ENCODE assay signal across 26 mouse cellular contexts in genomic region chr10:121367780-121368179, GRCm38 (mm10). TPM values are rescaled to one million over a fixed set of nuclear protein-coding genes. Genes with fewer than 3 reads are reported as not detected.
DNase-seq lines count a peak whose midpoint lies in the region; ATAC-seq lines count a peak whose summit lies in the region.
"Had no signal": no experiment of that assay in that cellular context is flagged by ENCODE, and none has a peak within 500 bp of the region (broad histone marks: within the 10 kb centered on the region; RNA-seq: fewer than 3 reads in every experiment).

No protein-coding gene starts in this region.

- no peaks in the 10 kb centered on the region for H3K9me3 ChIP-seq in embryonic facial prominence, embryonic 13.5 days
- H3K9me3 ChIP-seq in embryonic facial prominence, embryonic 10.5 days: 0 out of 2 replicates have a peak, but pooled peaks cover 3% of the 10 kb centered on the region
- H3K9me3 ChIP-seq in kidney, embryonic 15.5 days (replicated peaks): no peaks in the 10 kb centered on the region
- H3K9me3 ChIP-seq: forebrain, embryonic 13.5 days; heart, embryonic 13.5 days had no signal

- H3K36me3 ChIP-seq in embryonic facial prominence, embryonic 13.5 days: peaks cover 31% of the 10 kb centered on the region
- peaks cover 46% of the 10 kb centered on the region for H3K36me3 ChIP-seq in embryonic facial prominence, embryonic 10.5 days (replicated peaks)
- peaks cover 27% of the 10 kb centered on the region for H3K36me3 ChIP-seq in kidney, embryonic 15.5 days

- H3K27ac ChIP-seq in embryonic facial prominence, embryonic 13.5 days: no peak overlapping the region
- no peak overlapping the region for H3K27ac ChIP-seq in embryonic facial prominence, embryonic 10.5 days (replicated peaks)
- H3K27ac ChIP-seq in kidney, embryonic 15.5 days: no peak overlapping the region
- H3K27ac ChIP-seq: forebrain, embryonic 13.5 days; gastrocnemius, adult 2 months; heart, embryonic 13.5 days; hindbrain, embryonic 14.5 days; hindbrain, postnatal 0 days had no signal

- H3K4me1 ChIP-seq in embryonic facial prominence, embryonic 13.5 days: peaks cover 34% of the 10 kb centered on the region
- peaks cover 27% of the 10 kb centered on the region for H3K4me1 ChIP-seq in embryonic facial prominence, embryonic 10.5 days
- peaks cover 28% of the 10 kb centered on the region for H3K4me1 ChIP-seq in kidney, embryonic 15.5 days

- peak overlapping the region; percentile 93; the same call in 1 of the 2 replicates for H3K4me2 ChIP-seq in embryonic facial prominence, embryonic 13.5 days
- H3K4me2 ChIP-seq in kidney, embryonic 15.5 days: no peak overlapping the region
- H3K4me2 ChIP-seq: forebrain, embryonic 13.5 days; heart, embryonic 13.5 days; hindbrain, embryonic 14.5 days had no signal

- H3K27me3 ChIP-seq in embryonic facial prominence, embryonic 13.5 days: no peaks in the 10 kb centered on the region
- no peaks in the 10 kb centered on the region for H3K27me3 ChIP-seq in embryonic facial prominence, embryonic 10.5 days (replicated peaks; ENCODE audit: low read depth, poor library complexity, severe bottlenecking)
- no peaks in the 10 kb centered on the region for H3K27me3 ChIP-seq in kidney, embryonic 15.5 days
- H3K27me3 ChIP-seq: forebrain, embryonic 13.5 days; heart, embryonic 13.5 days; Patski had no signal

- no peak for DNase-seq in embryonic facial prominence, embryonic 10.5 days (ENCODE audit: low spot score)
- DNase-seq in kidney, adult 11 months: peak; percentile 25
- peak; percentile 30 to 54 for DNase-seq in kidney, postnatal 36 days
- DNase-seq in kidney, postnatal 10 days: no peak
- DNase-seq in adrenal gland, adult (ENCODE audit: inconsistent age in 2 of 2, low spot score in 1 of 2): no peak
- DNase-seq: adrenal gland, adult 2 months; adrenal gland, postnatal 14 days; cerebellum, adult 11 months; cerebellum, adult 2 months; cerebellum, adult 9-11 months; cerebellum, postnatal 25 days; forebrain, postnatal 0 days; gastrocnemius, adult 2 months; gastrocnemius, postnatal 14 days; heart, adult 18-20 months; heart, postnatal 14 days; heart, postnatal 4 days had no signal

- H3K4me3 ChIP-seq in embryonic facial prominence, embryonic 13.5 days: no peak overlapping the region
- no peak overlapping the region for H3K4me3 ChIP-seq in embryonic facial prominence, embryonic 10.5 days
- H3K4me3 ChIP-seq in kidney, embryonic 15.5 days (replicated peaks): no peak overlapping the region
- H3K4me3 ChIP-seq: forebrain, embryonic 13.5 days; gastrocnemius, adult 2 months; heart, embryonic 13.5 days had no signal

- WGBS in embryonic facial prominence, embryonic 13.5 days: 81% methylated on average over 9 of the region's 9 CpGs
- 86% methylated on average over 9 of the region's 9 CpGs for WGBS in embryonic facial prominence, embryonic 10.5 days
- WGBS in kidney, embryonic 15.5 days: 85% methylated on average over 9 of the region's 9 CpGs

- no peak for ATAC-seq in embryonic facial prominence, embryonic 13.5 days (ENCODE audit: insufficient number of reproducible peaks, insufficient read depth, low FRiP score, low TSS enrichment, low read depth)
- no peak for ATAC-seq in kidney, embryonic 15.5 days (replicated peaks; ENCODE audit: low FRiP score)
- 0 out of 2 replicates have a peak, but pooled peaks have one; percentile 17 for ATAC-seq in megakaryocyte-erythroid progenitor cell, adult 5-6 weeks (replicated peaks; ENCODE audit: low FRiP score, low TSS enrichment, poor library complexity, severe bottlenecking)
- ATAC-seq: forebrain, embryonic 13.5 days; forebrain, postnatal 0 days; hindbrain, postnatal 0 days; inflammation-experienced regulatory T-cells, adult 6 months; Patski had no signal

- no peak overlapping the region for H3K9ac ChIP-seq in embryonic facial prominence, embryonic 13.5 days
- H3K9ac ChIP-seq in kidney, embryonic 15.5 days: no peak overlapping the region
- H3K9ac ChIP-seq: forebrain, embryonic 13.5 days; forebrain, postnatal 0 days; heart, embryonic 13.5 days; hindbrain, embryonic 14.5 days had no signal

RNA-seq across cellular contexts. Expression of gene Gns, which starts 2.9 kb away (rescaled TPM):
- polyA plus RNA-seq in embryonic facial prominence, embryonic 13.5 days (2015; fragmentation: Nextera tagmentation; extraction: Ambion mirVana): 48.5 and 49.5 TPM in 2 replicates
- 40.0 and 41.4 TPM in 2 replicates for polyA plus RNA-seq in embryonic facial prominence, embryonic 10.5 days (2016; fragmentation: Nextera tagmentation; extraction: Ambion mirVana)
- polyA plus RNA-seq in kidney, embryonic 15.5 days (2015; fragmentation: Nextera tagmentation; extraction: Ambion mirVana): 41.5 and 46.0 TPM in 2 replicates
- 21.9 and 33.9 TPM in 2 replicates for total RNA-seq in megakaryocyte-erythroid progenitor cell, adult 5-6 weeks (2014; fragmentation: Nextera tagmentation)
- 17.3 and 23.7 TPM in 2 replicates for total RNA-seq in megakaryocyte-erythroid progenitor cell, adult 5-6 weeks (2017)

RNA-seq across cellular contexts. Expression of gene Tbc1d30, which starts 16.7 kb away (rescaled TPM):
- 1.6 and 2.1 TPM in 2 replicates for polyA plus RNA-seq in embryonic facial prominence, embryonic 13.5 days (2015; fragmentation: Nextera tagmentation; extraction: Ambion mirVana)
- polyA plus RNA-seq in embryonic facial prominence, embryonic 10.5 days (2016; fragmentation: Nextera tagmentation; extraction: Ambion mirVana): 1.8 and 2.3 TPM in 2 replicates
- polyA plus RNA-seq in kidney, embryonic 15.5 days (2015; fragmentation: Nextera tagmentation; extraction: Ambion mirVana): 0.33 and 0.57 TPM in 2 replicates
- total RNA-seq in megakaryocyte-erythroid progenitor cell, adult 5-6 weeks (2014; fragmentation: Nextera tagmentation): 0.57 TPM in 1 of 2 replicates, not detected in the other
- total RNA-seq in megakaryocyte-erythroid progenitor cell, adult 5-6 weeks (2017): 0.57 TPM in 1 of 2 replicates, not detected in the other

Comparison
In these comparisons a context has a peak if more than half of its experiments do, and no peak if none do; other contexts are left out.
1. DNase-seq: peak in kidney, adult 11 months (single experiment) and kidney, postnatal 36 days (2 of 2); none in embryonic facial prominence, embryonic 10.5 days (single experiment), kidney, postnatal 10 days (single experiment) and adrenal gland, adult (0 of 2).